ENCODE assay signal across 24 mouse cellular contexts in genomic region chr3:66687126-66687525, GRCm38 (mm10).
"Had no signal": no experiment of that assay in that cellular context is flagged by ENCODE, and none has a peak within 500 bp of the region (broad histone marks: within the 10 kb centered on the region; RNA-seq: fewer than 3 reads in every experiment).

No protein-coding gene starts in this region.

- H3K4me2 ChIP-seq: heart, embryonic 11.5 days; heart, embryonic 13.5 days; heart, embryonic 15.5 days; hindbrain, embryonic 12.5 days; hindbrain, embryonic 14.5 days; intestine, embryonic 15.5 days; limb, embryonic 13.5 days; limb, embryonic 15.5 days; liver, embryonic 12.5 days had no signal

- H3K27me3 ChIP-seq: heart, embryonic 13.5 days; heart, embryonic 15.5 days; hindbrain, embryonic 12.5 days; intestine, embryonic 15.5 days; limb, embryonic 13.5 days; limb, embryonic 15.5 days; liver, embryonic 12.5 days had no signal

- H3K4me3 ChIP-seq: heart, adult 2 months; heart, embryonic 13.5 days; heart, embryonic 15.5 days; hindbrain, embryonic 12.5 days; intestine, embryonic 15.5 days; layer of hippocampus, adult 2 months; left cerebral cortex, adult 2 months; limb, embryonic 13.5 days; limb, embryonic 15.5 days; liver, embryonic 12.5 days had no signal

- H3K4me1 ChIP-seq: heart, embryonic 13.5 days; heart, embryonic 15.5 days; hindbrain, embryonic 12.5 days; intestine, embryonic 15.5 days; limb, embryonic 15.5 days; liver, embryonic 12.5 days had no signal

- H3K9ac ChIP-seq: heart, embryonic 13.5 days; heart, embryonic 15.5 days; hindbrain, embryonic 12.5 days; hindbrain, embryonic 14.5 days; intestine, embryonic 15.5 days; limb, embryonic 13.5 days; limb, embryonic 15.5 days; liver, embryonic 12.5 days; liver, embryonic 14.5 days had no signal

- H3K36me3 ChIP-seq: heart, embryonic 13.5 days; heart, embryonic 15.5 days; hindbrain, embryonic 12.5 days; intestine, embryonic 15.5 days; limb, embryonic 13.5 days; limb, embryonic 15.5 days; liver, embryonic 12.5 days had no signal

- DNase-seq: gastrocnemius, postnatal 14 days; gastrocnemius, postnatal 36 days; heart, adult 11 months; heart, adult 2 months; heart, postnatal 14 days; heart, postnatal 36 days; kidney, adult 18-20 months; kidney, adult 8-10 months; kidney, postnatal 10 days; kidney, postnatal 25 days; kidney, postnatal 4 days; left cerebral cortex, postnatal 4 days had no signal

- H3K27ac ChIP-seq: heart, adult 2 months; heart, embryonic 13.5 days; heart, embryonic 15.5 days; hindbrain, embryonic 12.5 days; hindbrain, embryonic 14.5 days; intestine, embryonic 15.5 days; layer of hippocampus, adult 2 months; left cerebral cortex, adult 2 months; limb, embryonic 13.5 days; limb, embryonic 15.5 days; liver, embryonic 12.5 days; liver, embryonic 14.5 days had no signal

- H3K9me3 ChIP-seq: heart, embryonic 15.5 days; hindbrain, embryonic 12.5 days; intestine, embryonic 15.5 days; limb, embryonic 13.5 days; limb, embryonic 15.5 days; liver, embryonic 12.5 days had no signal
